Mouse (Mus musculus) C2C12 (cell line): ENCODE data around the gene Pmpca.

Experiments used
- CTCF ChIP-seq: IDR thresholded peaks from one replicate; pipeline ENCODE4 v1.5.1; 2011; ENCODE audit not compliant: control insufficient read depth, insufficient read depth, insufficient read length
- MAX ChIP-seq: IDR thresholded peaks from one replicate; pipeline ENCODE4 v1.6.1; 2011; ENCODE audit warnings: mild to moderate bottlenecking, control low read depth
- MYOD1 ChIP-seq: IDR thresholded peaks from one replicate; pipeline ENCODE4 v1.6.1; 2011; ENCODE audit warnings: low read depth; ENCODE audit not compliant: control insufficient read depth, insufficient read length

- no peak for TF ChIP-seq CTCF
- no peak for TF ChIP-seq MAX
- TF ChIP-seq MYOD1 = no peak
Measured at GRCm38 (mm10) chr2:26402265-26402664, 13.1 kb downstream of the Pmpca start.
